Mouse (Mus musculus): ENCODE measurements around the gene Hps5.

DNA sequence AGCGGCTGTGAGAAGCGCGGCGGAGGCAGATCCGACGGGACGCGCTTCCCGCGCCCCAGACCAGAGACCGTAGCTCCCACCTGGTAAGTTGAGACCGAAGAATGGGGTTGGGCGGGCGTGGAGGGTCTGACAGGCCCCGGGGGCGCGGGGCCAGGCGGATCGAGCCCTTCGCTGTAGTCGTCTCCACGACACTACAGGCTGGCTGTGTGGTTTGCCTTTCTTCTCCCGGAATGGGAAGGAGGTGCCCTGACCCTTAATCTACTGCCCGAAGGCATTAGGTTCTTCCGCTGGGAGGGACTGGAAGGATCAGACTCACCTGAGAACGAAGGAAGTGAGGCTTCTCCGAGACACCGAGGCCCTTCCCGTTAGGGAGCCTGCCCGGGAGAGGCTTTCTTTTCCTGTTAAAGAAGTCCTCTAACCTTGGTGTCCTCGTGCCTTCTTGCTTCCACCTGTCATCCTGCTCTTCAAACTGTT is 379 bp upstream of the Hps5 start:
- TF ChIP-seq EP300 (optimal IDR thresholded peaks at IDR 0.05): no peak
- TF ChIP-seq CTCF (IDR thresholded peaks at IDR 0.05; ENCODE audit: low read depth): no peak

All from stomach, postnatal 0 days (tissue).